Comparison of ENCODE assay signal across 14 mouse cellular contexts in the genomic region with DNA sequence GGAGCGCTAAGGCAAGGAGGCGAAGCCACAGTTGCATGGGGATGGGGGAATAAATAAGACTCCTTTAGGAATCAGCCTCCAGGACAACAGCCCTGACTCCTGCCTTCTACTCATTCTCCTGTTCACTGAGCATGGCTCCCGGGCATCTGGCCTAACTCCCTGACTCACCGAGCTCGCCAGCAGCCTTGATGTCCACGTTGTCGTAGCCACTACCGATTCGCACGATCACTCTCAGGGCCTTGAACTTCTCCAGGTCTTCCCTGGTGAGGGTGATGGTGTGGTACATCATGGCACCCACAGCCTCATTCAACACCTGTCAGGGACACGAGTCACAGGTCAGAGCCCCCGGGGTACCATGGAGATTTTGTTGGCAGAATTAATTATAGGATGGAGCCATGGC.
DNase-seq lines count a peak whose midpoint lies in the region.
"Had no signal": no experiment of that assay in that cellular context is flagged by ENCODE, and none has a peak within 500 bp of the region (broad histone marks: within the 10 kb centered on the region; RNA-seq: fewer than 3 reads in every experiment).

No protein-coding gene starts in this region.

- peak; percentile 11 for DNase-seq in cerebellum, adult 9-11 months
- no peak for DNase-seq in cerebellum, adult 11 months
- DNase-seq in heart, postnatal 4 days = peak; percentile 3
- no peak for DNase-seq in heart, adult 8-10 months (ENCODE audit: low spot score)
- DNase-seq in adrenal gland, adult 18-20 months (ENCODE audit: low spot score in 2 of 2) = peak; percentile 32 to 45
- DNase-seq in adrenal gland, postnatal 25 days = peak; percentile 76
- no peak for DNase-seq in thymus, postnatal 36 days
- no peak for DNase-seq in right cerebral cortex, adult 2 months (ENCODE audit: low spot score in 2 of 2)
- DNase-seq: gastrocnemius, postnatal 36 days; kidney, adult 11 months; kidney, postnatal 36 days; lung, postnatal 4 days; right cerebral cortex, adult 18-20 months; right cerebral cortex, postnatal 4 days had no signal

Comparison
In these comparisons a context has a peak if more than half of its experiments do, and no peak if none do; other contexts are left out.
1. DNase-seq: peak in cerebellum, adult 9-11 months (single experiment), heart, postnatal 4 days (single experiment), adrenal gland, adult 18-20 months (2 of 2) and adrenal gland, postnatal 25 days (single experiment); none in cerebellum, adult 11 months (single experiment), heart, adult 8-10 months (single experiment), thymus, postnatal 36 days (0 of 2) and right cerebral cortex, adult 2 months (0 of 2).